Mouse (Mus musculus): ENCODE data around the gene Tmem52. TPM values are rescaled to one million over a fixed set of nuclear protein-coding genes. Genes with fewer than 3 reads are reported as not detected.

Tmem52 gene
- polyA plus RNA-seq, 1 experiment from 2014 or later, result not detected

DNA sequence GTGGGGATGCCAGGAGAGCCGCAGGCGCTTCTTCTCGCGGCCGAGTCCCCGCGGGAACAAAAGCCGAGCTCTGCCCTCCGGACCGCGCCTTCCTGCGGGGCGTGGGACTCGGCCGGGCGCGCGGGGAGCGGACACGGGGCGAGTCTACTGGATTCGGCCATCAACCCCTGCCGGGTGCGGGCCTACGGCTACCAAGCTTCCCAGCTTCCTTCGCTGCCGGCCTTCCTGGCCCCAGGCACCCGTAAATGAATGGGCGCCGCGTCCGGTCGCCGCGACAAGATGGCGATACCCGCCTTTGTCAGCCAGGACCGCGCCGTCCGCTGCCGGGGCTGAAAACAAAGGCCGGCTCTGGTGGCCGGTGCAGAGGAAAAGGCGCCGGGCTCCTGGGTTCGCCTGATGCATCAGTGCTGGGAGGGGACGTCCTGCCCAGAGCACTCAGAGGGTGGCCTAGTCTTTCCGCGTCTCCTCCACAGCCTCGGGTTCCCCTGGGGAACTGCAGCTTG, 23.3 kb downstream of the Tmem52 start:
- 0% methylated on average over 51 of the region's 51 CpGs for WGBS
- H3K27me3 ChIP-seq (ENCODE audit: insufficient read depth, low read length), result no peaks in the 10 kb centered on the region
- H3K36me3 ChIP-seq (ENCODE audit: insufficient read depth), result 0 out of 2 replicates have a peak, but pooled peaks cover 4% of the 10 kb centered on the region
- H3K9ac ChIP-seq, result peak overlapping the region; percentile 100
- peak overlapping the region; percentile 95 for H3K27ac ChIP-seq (ENCODE audit: low read depth)
- DNase-seq, result peak; percentile 69
- no peak for TF ChIP-seq CTCF (IDR thresholded peaks at IDR 0.05; ENCODE audit: low read depth)
- ATAC-seq (ENCODE audit: insufficient read depth), result no peak
- H3K4me1 ChIP-seq (ENCODE audit: insufficient read depth), result peaks cover 21% of the 10 kb centered on the region
- H3K9me3 ChIP-seq (ENCODE audit: low read depth, low read length), result no peaks in the 10 kb centered on the region
- peak overlapping the region; percentile 93 for H3K4me2 ChIP-seq
- peak overlapping the region; percentile 99 for H3K4me3 ChIP-seq (ENCODE audit: low read depth, low read length)

DNA sequence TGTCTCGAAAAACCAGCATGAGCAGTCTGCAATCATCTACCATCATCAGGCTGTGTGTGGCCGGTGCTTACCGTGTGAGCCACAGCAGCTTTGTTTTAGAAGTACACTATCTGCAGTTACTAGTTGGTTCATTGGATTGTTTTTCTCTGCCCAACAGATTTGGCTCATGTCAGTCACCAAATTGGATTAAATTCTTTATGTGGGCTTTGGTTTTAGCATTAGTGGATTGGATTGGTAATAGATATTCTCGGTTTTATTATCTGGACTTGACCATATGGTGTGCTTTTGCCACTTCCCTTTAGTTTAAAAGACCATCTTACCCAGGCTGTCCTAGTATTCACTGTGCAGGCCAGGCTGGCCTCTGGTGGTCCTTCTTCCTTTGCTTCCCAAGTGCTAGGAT, 26.0 kb downstream of the Tmem52 start:
- 0 out of 2 replicates have a peak, but pooled peaks cover 4% of the 10 kb centered on the region for H3K36me3 ChIP-seq (ENCODE audit: insufficient read depth)
- no peaks in the 10 kb centered on the region for H3K9me3 ChIP-seq (ENCODE audit: low read depth, low read length)
- no peaks in the 10 kb centered on the region for H3K27me3 ChIP-seq (ENCODE audit: insufficient read depth, low read length)
- no peak overlapping the region for H3K4me3 ChIP-seq (ENCODE audit: low read depth, low read length)
- H3K4me1 ChIP-seq (ENCODE audit: insufficient read depth), result peaks cover 5% of the 10 kb centered on the region
- H3K9ac ChIP-seq, result no peak overlapping the region
- 71% methylated on average over 4 of the region's 4 CpGs for WGBS
- DNase-seq (no peak), ATAC-seq (ENCODE audit: insufficient read depth) (no peak)
- TF ChIP-seq CTCF (IDR thresholded peaks at IDR 0.05; ENCODE audit: low read depth), result no peak
- no peak overlapping the region for H3K27ac ChIP-seq (ENCODE audit: low read depth)
- H3K4me2 ChIP-seq, result no peak overlapping the region

DNA sequence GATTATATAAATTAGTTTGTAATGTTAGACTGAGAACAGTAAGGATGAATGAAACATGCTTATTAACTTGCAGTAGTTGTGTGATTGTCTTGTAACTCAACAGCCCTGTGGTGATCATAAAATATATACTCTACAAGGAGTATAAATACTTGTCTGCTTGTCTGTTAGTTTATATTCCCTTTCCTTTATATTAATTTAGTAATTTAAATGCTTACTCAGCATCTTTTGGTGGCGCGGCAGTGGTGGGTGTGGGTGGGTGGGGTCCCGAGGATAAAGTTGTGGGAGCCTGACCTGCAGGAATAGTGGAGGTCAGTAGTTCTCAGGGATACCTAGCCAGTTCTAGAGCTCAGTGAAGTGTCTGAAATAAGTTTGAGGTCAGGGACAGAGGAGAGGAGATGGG, 29.0 kb downstream of the Tmem52 start:
- Histone ChIP-seq H3K36me3 (ENCODE audit: insufficient read depth) (0 out of 2 replicates have a peak, but pooled peaks cover 4% of the 10 kb centered on the region), H3K9ac (no peak overlapping the region), H3K9me3 (ENCODE audit: low read depth, low read length) (no peaks in the 10 kb centered on the region), H3K4me1 (ENCODE audit: insufficient read depth) (no peaks in the 10 kb centered on the region), H3K4me3 (ENCODE audit: low read depth, low read length) (no peak overlapping the region), H3K27me3 (ENCODE audit: insufficient read depth, low read length) (no peaks in the 10 kb centered on the region), H3K27ac (ENCODE audit: low read depth) (no peak overlapping the region), H3K4me2 (no peak overlapping the region)
- 80% methylated on average over 3 of the region's 3 CpGs for WGBS
- no peak for ATAC-seq (ENCODE audit: insufficient read depth)
- TF ChIP-seq CTCF (IDR thresholded peaks at IDR 0.05; ENCODE audit: low read depth), result no peak
- DNase-seq, result no peak

DNA sequence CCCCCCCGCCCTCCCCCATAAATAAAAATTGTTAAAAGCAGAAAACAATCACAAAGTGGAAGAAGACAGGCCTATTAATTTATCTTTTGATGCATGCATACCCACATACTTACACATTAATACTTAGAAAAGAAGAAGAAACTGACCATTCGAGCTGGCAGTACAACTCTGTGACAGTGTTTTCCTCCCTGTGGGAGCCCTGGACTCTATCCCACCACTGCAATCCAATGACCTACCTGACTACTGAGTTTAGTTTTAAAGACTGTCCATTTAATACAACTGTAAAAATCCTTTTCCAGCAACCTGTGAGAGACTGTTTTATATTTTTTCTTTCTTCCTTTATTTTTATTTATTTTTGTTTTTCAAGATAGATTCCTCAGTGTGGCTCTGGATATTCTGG, 32.2 kb downstream of the Tmem52 start:
- Histone ChIP-seq H3K27me3 (ENCODE audit: insufficient read depth, low read length) (no peaks in the 10 kb centered on the region), H3K9ac (no peak overlapping the region), H3K36me3 (ENCODE audit: insufficient read depth) (no peaks in the 10 kb centered on the region), H3K4me3 (ENCODE audit: low read depth, low read length) (no peak overlapping the region), H3K4me2 (no peak overlapping the region), H3K4me1 (ENCODE audit: insufficient read depth) (no peaks in the 10 kb centered on the region), H3K9me3 (ENCODE audit: low read depth, low read length) (no peaks in the 10 kb centered on the region), H3K27ac (ENCODE audit: low read depth) (no peak overlapping the region)
- DNase-seq (no peak), ATAC-seq (ENCODE audit: insufficient read depth) (no peak)
- WGBS, result 58% methylated on average over 2 of the region's 2 CpGs
- TF ChIP-seq CTCF (IDR thresholded peaks at IDR 0.05; ENCODE audit: low read depth), result no peak

DNA sequence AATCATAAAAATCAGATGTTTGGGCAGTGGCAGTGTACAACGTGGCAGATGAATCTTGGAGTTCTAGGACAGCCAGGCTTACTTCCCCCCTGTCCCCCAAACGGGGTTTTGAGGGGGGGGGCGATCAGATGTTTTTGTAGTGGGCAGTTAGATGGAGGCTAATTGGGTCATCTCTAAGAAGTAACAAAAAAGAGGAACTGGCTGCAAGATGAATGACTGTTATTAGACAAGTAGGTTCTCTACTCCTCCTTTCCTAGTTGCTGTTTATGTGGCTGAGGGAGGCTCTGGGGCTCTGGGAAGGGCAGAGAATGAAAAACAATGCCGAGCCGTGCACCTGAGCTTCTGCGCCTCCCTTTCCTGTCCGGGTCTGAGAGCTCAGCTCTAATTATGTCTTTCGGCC, 36.2 kb downstream of the Tmem52 start:
- no peak overlapping the region for H3K27ac ChIP-seq (ENCODE audit: low read depth)
- 67% methylated on average over 8 of the region's 8 CpGs for WGBS
- no peaks in the 10 kb centered on the region for H3K27me3 ChIP-seq (ENCODE audit: insufficient read depth, low read length)

DNA sequence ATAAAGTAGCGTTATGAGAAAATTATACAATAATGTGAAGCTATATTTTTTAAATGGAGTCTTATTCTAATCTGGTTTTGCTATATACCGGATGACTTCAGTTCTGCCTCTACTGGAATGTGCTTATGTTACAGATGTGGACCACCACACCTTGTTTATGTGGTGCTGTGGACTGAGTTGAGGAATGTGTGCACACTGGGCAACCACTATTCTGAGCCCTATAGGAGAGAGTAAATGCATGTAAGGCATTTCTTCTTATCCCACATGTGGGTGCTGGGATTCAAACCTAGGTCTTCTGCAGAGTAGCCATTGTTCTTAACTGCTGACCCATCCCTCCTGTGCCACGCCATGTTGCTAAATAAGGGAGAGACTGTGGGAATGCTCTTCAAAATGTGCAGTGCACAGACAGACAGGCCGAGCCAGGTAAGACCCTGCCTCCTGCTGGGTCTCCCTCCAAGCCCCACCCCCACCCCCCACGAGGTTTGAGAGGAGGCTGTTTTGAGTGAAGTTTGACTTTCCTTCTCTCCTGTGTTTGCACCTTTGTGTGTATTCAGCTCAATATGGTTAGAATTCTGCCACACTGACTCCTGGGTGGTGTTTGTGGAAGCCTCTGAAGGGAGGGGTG, 36.9 kb downstream of the Tmem52 start:
- no peak for TF ChIP-seq CTCF (IDR thresholded peaks at IDR 0.05; ENCODE audit: low read depth)
- Histone ChIP-seq H3K4me1 (ENCODE audit: insufficient read depth) (no peaks in the 10 kb centered on the region), H3K27ac (ENCODE audit: low read depth) (no peak overlapping the region), H3K9ac (no peak overlapping the region), H3K4me2 (no peak overlapping the region), H3K4me3 (ENCODE audit: low read depth, low read length) (no peak overlapping the region), H3K36me3 (ENCODE audit: insufficient read depth) (no peaks in the 10 kb centered on the region), H3K27me3 (ENCODE audit: insufficient read depth, low read length) (no peaks in the 10 kb centered on the region), H3K9me3 (ENCODE audit: low read depth, low read length) (no peaks in the 10 kb centered on the region)
- no peak for ATAC-seq (ENCODE audit: insufficient read depth)
- WGBS, result 78% methylated on average over 5 of the region's 5 CpGs
- DNase-seq, result no peak

More for the DNA sequence above, 36.2 kb downstream of the Tmem52 start:
- ATAC-seq (ENCODE audit: insufficient read depth) (no peak), DNase-seq (no peak)
- no peak for TF ChIP-seq CTCF (IDR thresholded peaks at IDR 0.05; ENCODE audit: low read depth)
- H3K4me1 ChIP-seq (ENCODE audit: insufficient read depth), result no peaks in the 10 kb centered on the region
- no peak overlapping the region for H3K4me2 ChIP-seq
- no peaks in the 10 kb centered on the region for H3K36me3 ChIP-seq (ENCODE audit: insufficient read depth)
- no peaks in the 10 kb centered on the region for H3K9me3 ChIP-seq (ENCODE audit: low read depth, low read length)
- no peak overlapping the region for H3K4me3 ChIP-seq (ENCODE audit: low read depth, low read length)
- H3K9ac ChIP-seq, result no peak overlapping the region

DNA sequence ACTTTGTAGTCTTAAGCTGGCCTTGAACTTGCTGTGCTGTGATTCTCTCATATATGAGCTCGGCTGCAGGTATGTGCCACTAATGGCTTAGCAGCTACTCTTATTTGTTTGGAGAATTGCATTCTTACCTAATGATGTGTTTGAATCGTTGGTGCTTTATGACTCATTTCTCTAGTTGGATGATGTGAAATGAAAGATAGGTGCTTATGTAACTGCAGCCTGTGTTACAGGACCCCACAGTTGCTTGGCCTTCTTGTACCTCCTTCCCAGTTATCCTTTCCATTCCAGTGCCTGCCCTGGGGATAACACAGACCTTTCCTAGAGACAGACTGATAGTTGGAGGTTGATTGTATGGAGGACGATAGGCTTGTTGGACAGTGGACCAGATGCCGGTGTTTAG, 39.7 kb downstream of the Tmem52 start:
- TF ChIP-seq CTCF (IDR thresholded peaks at IDR 0.05; ENCODE audit: low read depth), result no peak

More for the DNA sequence above, 39.7 kb downstream of the Tmem52 start:
- no peak overlapping the region for H3K4me2 ChIP-seq
- no peaks in the 10 kb centered on the region for H3K9me3 ChIP-seq (ENCODE audit: low read depth, low read length)
- no peak overlapping the region for H3K4me3 ChIP-seq (ENCODE audit: low read depth, low read length)
- no peaks in the 10 kb centered on the region for H3K27me3 ChIP-seq (ENCODE audit: insufficient read depth, low read length)
- DNase-seq (no peak), ATAC-seq (ENCODE audit: insufficient read depth) (no peak)
- WGBS, result 78% methylated on average over 4 of the region's 4 CpGs
- H3K36me3 ChIP-seq (ENCODE audit: insufficient read depth), result no peaks in the 10 kb centered on the region; the same call in 1 of the 2 replicates
- H3K9ac ChIP-seq, result no peak overlapping the region
- H3K27ac ChIP-seq (ENCODE audit: low read depth), result no peak overlapping the region
- no peaks in the 10 kb centered on the region for H3K4me1 ChIP-seq (ENCODE audit: insufficient read depth)

Measured in lung, embryonic 14.5 days (tissue).